Mouse (Mus musculus) kidney, adult 8-10 months (tissue): ENCODE measurements around the gene Rnf126.

Experiments
- DNase-seq, 2 experiments: peaks; one replicate each; pipeline ENCODE4 v3.0.0; 2022

The Rnf126 gene

DNA sequence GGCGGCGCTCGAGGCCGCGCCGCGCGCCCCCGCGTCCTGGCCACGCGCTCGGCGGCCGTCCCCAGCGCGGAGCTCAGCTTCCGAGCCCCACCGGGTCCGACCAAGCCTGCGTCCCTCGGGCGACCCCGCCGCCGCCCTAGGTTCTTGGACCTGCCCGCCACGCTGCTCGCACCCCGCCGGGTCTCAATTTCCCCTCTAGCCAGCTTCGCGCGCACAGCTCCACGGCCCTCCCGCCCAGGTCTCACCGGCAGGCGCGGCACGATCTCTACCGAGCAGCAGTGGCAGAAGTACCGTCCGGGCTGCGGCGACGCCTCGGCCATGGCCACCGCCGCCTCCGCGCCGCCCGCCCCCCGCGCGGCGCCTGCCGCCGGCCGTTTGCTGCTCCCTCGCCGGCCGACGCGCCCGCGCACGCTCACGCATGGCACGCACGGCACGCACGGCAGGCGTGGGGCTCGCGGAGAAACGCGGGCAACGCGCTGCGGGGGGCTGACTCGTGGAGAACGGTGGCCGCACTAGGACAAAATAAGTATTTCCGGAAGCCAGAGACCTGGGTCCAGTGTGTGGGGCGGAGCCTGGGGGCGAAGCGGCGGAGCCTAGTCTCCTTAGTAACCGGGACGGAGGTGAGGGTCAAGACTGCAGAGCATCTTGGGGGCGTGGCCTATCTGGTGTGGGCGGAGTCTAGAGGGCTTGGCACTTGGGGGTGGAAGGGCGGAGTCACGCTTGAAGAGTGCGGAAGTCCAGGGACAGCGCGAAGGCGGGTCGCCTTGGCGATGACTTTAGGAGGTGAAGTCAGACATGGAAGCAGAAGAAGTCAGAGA lies at the start of gene Rnf126:
Gene Rnf126 (minus strand): TSS at position 445 of the 818 bp plus-strand sequence.
- peak; percentile 100 for DNase-seq

DNA sequence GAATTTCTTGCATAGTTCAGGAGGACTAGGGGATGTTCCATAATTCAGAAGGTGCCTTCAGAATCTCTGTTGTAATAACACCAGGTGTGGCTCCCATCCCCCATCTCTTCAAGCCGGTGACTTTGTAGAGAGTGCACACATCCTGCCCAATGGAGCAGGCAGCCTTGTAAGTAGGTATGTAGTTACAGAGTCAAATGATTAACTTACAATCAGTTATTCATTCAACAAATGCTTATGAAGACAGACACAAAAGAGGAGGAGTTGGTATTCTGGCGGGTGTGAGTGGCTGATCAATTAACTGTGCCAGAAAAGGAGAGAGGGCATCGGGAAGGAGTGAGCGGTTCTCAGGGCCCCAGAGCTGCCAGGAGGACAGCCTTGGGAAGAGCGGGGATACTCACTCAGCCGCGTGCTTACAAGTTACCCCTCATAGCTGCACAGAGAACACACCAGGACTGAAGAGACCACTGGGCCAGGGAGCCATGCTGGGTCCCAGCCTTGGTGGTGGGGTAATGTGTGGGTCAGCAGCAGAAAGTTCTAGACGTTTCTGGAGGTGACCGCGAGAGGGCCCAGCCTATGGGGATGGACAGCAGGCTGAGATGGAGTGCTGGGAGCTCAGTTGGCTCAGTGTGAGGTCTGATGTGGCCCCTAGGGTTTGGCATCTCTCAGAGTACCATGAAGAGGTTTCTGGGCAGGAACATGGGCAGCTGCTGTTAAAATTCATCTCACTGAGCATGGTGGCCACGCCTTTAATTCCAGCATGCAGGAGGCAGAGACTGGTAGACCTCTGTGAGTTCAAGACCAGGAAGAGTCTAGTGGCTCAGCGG lies 49.1 kb upstream of the Rnf126 start:
- peak; percentile 84 to 92 for DNase-seq

DNA sequence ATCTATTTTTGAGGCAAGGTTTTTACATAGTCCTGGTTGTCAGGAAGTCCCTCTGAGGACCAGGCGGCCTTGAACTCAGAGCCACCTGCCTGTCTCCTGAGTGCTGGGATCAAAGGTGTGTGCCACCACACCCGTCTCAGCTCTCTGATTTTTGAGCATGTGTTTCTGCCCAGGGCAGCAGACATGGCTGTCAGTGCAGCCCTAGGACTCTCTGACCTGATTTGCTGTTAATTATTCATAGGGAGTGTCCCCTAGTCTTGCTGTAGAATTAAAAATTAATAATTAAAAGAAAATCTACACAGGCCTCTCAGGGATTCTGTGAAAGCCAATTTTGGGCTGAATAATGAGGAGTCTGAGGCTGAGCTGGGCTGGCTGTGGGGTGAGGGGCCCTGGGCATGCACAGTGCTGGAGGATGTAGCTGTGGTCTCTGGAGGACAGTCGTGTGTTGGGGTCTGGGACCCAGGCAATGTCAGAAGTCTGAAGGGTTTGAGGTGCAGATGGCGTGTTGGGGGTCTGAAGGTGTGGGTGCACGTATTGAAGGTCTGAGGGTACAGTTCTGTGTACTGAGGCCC lies 47.6 kb upstream of the Rnf126 start:
- peak; percentile 71 to 88 for DNase-seq

DNA sequence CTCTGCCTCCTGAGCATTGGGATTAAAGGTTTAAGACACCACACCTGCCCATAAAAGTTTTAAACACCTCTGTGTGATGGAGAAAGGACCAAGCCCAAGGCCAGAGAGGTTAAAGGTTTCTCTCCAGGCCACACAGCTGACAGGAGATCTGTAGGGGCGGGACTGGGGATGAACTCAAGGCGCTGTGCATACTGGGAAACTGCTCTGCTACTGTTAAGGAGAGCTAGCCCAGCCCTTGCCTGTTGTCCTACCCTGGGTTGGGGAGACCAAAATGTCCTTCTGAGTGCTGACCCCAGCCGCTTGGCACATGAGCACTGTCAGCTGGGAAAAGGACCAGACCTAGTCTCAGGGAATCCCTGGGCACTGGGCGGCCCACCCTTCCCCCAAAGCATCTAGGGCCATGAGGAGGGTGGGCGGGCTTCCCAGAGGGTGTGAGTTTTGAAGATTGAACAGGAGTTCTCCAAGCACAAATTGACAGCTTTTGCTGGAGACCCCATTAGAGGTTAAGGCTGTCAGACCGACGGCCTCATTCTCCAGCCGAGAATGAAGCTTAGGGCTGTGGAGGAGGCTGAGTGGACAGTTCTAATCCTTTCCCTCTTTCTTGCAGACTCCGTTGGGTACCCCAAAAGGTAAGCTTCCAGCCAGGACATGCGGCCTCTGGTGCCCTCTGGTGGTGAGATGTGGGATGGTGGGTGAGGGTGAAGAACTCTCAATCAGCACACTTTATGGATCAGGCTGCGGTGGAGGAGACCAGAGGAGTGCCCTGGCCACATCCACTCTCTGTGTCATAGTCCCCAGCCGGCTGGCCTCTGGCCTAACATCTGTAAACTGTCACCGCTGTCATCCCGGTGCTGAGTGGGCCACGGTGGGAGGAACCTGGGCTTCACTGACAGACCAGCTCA lies 45.2 kb upstream of the Rnf126 start:
- DNase-seq, result peak; percentile 75 to 90

GRCm38 (mm10) chr10:79808728-79809127 lies 42.0 kb upstream of the Rnf126 start:
- DNase-seq, result no peak

DNA sequence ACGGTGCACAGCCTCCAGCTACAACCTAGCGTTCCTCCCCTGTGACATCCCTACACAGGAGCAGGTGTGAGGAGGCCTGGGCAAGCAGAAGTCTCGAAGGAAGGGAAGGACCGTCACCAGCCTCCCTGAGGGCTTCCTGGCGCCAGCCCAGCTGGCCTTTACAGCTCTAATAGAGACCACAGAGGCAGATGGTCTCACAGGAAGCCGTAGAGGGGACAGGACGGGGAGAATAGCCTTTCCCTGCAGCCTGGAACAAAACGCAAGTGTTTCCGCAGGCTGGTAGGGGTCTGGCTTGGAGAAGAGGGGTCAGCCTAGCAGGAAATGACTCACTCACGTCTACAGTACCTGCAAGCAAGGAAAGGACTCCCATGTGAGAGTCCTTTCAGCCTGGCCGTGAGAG lies 41.1 kb upstream of the Rnf126 start:
- peak in 1 of 2 experiments; percentile 54 for DNase-seq

GRCm38 (mm10) chr10:79806972-79807371 lies 40.2 kb upstream of the Rnf126 start:
- no peak for DNase-seq

DNA sequence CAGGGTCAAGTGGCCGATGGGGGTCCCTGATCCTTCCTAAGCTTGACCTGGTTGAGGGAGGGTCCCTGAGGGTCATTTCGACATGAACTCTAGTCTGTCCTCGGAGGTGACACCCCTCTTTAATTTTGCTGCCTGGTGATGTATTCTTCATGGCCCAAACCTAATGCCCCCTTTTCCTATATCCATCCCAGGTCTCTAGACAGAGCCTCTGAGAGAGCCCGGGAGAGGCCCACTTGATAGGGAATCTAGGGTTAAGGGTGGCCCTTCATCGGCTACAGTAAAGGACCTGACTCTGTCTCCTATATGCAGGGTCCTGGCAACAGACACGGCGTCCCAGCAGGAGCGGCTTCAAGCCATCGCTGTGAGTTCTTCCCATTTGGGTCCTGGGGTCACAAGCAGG lies 39.6 kb upstream of the Rnf126 start:
- DNase-seq, result no peak

DNA sequence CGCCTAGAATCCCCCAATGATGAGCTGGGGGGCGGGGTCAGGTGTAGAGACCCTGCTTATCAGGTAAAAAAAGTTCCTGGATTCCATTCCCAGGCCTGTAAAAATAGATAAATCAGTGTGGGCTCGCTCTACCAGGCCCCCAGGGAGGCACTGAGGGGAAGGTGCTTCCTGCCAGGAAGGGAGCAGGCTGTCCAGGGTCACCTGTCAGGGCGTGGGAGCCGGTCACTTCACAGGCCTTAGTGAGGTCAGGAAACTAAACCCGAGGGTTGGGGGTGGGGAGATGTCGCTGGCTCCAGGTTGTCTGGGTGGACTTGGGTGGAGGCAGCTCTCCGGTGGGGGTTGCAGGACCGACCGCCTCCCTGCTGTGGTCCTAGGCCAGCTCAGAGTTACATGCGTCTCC lies 38.9 kb upstream of the Rnf126 start:
- peak; percentile 57 to 75 for DNase-seq

- DNase-seq, result no peak
Measured at GRCm38 (mm10) chr10:79803716-79804323, 37.1 kb upstream of the Rnf126 start.

- peak; percentile 83 to 89 for DNase-seq
Measured at GRCm38 (mm10) chr10:79802331-79802971, 35.7 kb upstream of the Rnf126 start.

GRCm38 (mm10) chr10:79801837-79802236 lies 35.1 kb upstream of the Rnf126 start:
- peak; percentile 79 to 85 for DNase-seq

DNA sequence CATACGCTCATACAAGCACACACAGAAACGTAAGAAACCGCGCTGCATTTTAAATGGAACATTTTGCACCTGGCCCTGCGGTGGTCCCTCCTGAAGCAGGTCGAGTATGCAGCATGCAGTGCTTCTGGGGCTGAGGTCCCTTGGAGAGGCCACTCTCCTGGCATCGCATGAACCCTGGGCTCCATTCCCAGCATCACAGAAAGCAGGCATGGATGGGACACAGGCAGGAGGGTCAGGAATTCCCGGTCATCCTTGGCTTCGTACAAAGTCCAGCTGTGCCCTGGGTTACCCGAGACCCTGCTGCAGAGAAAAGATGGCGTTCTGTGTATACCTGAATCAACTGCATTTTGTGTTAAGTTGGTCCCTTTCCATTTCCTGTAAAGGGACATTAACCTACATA lies 33.8 kb upstream of the Rnf126 start:
- peak in 1 of 2 experiments; percentile 57 for DNase-seq

DNA sequence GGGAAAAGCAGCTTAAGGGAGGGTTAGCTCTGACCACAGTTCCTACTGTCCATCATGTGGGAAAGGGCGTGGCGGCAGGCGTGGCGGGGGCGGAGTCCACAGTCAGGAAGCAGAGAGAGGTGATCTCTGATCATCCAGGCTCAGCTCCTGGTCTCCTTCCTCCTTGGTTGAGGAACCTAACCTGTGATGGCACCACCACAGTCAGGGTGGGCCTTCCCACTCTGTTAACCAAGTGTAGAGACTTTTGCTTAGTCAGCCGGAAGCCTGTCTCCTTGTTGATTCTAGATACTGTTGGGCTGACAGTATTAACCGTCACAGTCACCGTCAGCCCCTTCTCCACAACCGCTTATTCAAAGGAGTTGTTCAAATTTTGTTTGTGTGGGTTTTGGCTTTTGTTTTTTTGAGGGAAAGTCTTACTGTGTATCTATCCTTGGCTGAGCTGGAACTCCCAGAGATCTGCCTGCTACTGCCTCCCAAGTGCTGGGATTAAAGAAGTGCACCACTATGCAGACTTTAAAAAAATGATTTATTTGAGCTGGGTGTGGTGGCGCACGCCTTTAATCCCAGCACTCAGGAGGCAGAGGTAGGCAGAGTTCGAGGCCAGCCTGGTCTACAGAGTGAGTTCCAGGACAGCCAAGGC lies 31.7 kb upstream of the Rnf126 start:
- peak; percentile 75 to 85 for DNase-seq

DNA sequence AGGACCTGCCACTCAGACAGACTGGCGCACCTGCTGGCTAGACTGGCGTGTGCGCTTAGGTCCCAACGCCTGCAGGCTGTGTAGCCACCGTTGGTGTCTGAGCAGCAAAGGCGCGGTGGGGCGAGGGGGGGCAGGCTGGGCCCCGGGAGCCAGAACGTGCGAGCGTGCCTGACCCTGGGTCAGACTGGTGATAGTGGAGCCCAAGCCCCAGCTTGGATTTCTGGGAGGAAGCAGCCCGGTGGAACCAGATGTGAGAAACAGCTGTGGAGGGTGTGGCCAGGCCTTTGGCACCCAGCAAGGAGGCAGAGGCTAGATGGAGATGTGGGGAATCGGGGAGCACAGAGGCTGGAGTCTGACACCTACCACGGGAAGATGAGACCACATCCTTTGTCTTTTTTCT lies 30.6 kb upstream of the Rnf126 start:
- no peak for DNase-seq

GRCm38 (mm10) chr10:79795905-79796304 lies 29.2 kb upstream of the Rnf126 start:
- no peak for DNase-seq

DNA sequence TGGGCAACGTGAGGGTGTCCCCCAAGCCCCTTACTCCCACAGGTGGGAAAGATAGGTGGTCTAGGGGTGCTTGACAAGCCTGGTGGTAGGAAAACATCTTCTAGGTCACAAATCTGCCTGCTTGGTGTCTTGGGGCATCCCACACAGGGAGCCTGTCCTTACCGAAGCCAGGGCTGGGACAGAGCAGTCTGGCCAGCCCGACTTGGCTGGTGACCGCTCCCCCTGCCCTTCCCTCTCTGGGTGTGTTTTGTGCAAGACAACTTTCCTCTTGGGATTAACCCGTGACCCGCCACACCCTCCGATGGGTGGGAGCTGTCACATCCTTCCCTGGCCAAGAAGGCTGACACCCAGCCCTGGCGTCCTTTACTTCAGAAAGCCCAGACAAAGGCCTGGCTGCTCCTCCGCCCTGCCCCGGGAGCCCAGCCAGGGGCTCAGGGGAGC lies 27.8 kb upstream of the Rnf126 start:
- DNase-seq, result peak; percentile 89 to 90

GRCm38 (mm10) chr10:79793738-79794490 lies 27.2 kb upstream of the Rnf126 start:
- no peak for DNase-seq

DNA sequence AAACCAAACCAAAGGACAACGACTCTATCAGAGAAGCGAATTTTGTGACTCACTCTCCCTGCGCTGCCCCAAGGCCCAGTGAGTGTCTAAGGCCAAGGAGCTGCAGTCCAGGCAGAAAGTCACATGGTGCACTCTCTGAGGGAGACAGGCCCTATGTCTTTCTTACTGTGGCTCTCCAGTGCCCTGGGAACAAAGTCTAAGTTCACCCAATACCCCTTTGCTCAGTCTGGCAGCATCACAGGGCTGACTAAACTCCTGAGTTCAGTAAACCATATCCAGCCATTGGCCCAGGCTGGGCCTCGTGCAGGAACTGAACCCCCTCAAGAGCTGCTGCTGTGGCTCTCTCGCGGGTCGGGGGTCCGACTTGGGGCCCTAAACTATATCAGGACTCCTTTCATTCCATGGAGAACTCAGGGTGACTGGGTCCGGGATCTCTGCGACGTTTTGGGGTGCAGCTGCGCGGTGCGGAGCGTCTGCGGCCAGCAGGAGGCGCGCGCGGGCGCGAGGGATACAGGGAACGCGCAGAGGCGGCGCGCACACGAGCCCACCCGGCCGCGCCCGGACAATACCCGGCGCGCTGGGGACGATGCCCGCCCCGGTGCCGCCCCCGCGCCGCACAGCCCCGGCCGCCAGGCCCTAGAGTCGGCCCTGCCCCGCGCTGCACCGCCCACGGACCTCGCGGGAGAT lies 26.4 kb upstream of the Rnf126 start, which contains the start of gene Palm:
Gene Palm (plus strand): TSS at position 522 of the 687 bp plus-strand sequence.
- peak; percentile 85 to 90 for DNase-seq
